Mouse (Mus musculus): ENCODE measurements around the gene Mrpl57.

GRCm38 (mm10) chr14:57789759-57790158 is 36.3 kb upstream of the Mrpl57 start:
- TF ChIP-seq POLR2A (IDR thresholded peaks at IDR 0.05; ENCODE audit: borderline replicate concordance, extremely low read depth, low read depth, low read length) (no peak), CTCF (IDR thresholded peaks at IDR 0.05; ENCODE audit: insufficient read depth, low read length) (no peak)

Data from lung, adult 2 months (tissue).